Mouse (Mus musculus): ENCODE results near the gene Dpyd. TPM values are rescaled to one million over a fixed set of nuclear protein-coding genes. Genes with fewer than 3 reads are reported as not detected.

Dpyd gene
- polyA plus RNA-seq, 1 experiment from 2014 or later = 4.7 TPM

- no peaks in the 10 kb centered on the region for H3K36me3 ChIP-seq (ENCODE audit: control insufficient read depth, insufficient read depth, low read length)
- H3K9me3 ChIP-seq (ENCODE audit: control insufficient read depth, low read length) = no peaks in the 10 kb centered on the region
- ATAC-seq (ENCODE audit: insufficient read depth, low FRiP score, low TSS enrichment) (peak; percentile 90), DNase-seq (ENCODE audit: low spot score) (peak; percentile 43)
- no peak overlapping the region for H3K9ac ChIP-seq (ENCODE audit: low read length)
- no peak overlapping the region for H3K4me2 ChIP-seq (ENCODE audit: low read depth)
- 32% methylated on average over 5 of the region's 5 CpGs for WGBS
- H3K27me3 ChIP-seq (ENCODE audit: control insufficient read depth, insufficient read depth, low read length) = no peaks in the 10 kb centered on the region
- no peaks in the 10 kb centered on the region for H3K4me1 ChIP-seq (ENCODE audit: control insufficient read depth, insufficient read depth, low read length)
- no peak overlapping the region for H3K27ac ChIP-seq (ENCODE audit: low read depth, low read length)
- H3K4me3 ChIP-seq (ENCODE audit: low read depth, low read length) = no peak overlapping the region
Measured at GRCm38 (mm10) chr3:119095223-119095886, 533.4 kb downstream of the Dpyd start.

- H3K27me3 ChIP-seq (ENCODE audit: control insufficient read depth, insufficient read depth, low read length) = no peaks in the 10 kb centered on the region
- no peaks in the 10 kb centered on the region for H3K36me3 ChIP-seq (ENCODE audit: control insufficient read depth, insufficient read depth, low read length)
- no peak overlapping the region for H3K27ac ChIP-seq (ENCODE audit: low read depth, low read length)
- no peak overlapping the region for H3K4me2 ChIP-seq (ENCODE audit: low read depth)
- ATAC-seq (ENCODE audit: insufficient read depth, low FRiP score, low TSS enrichment) (no peak), DNase-seq (ENCODE audit: low spot score) (no peak)
- no peak overlapping the region for H3K9ac ChIP-seq (ENCODE audit: low read length)
- H3K4me1 ChIP-seq (ENCODE audit: control insufficient read depth, insufficient read depth, low read length) = no peaks in the 10 kb centered on the region
- no peaks in the 10 kb centered on the region for H3K9me3 ChIP-seq (ENCODE audit: control insufficient read depth, low read length)
- H3K4me3 ChIP-seq (ENCODE audit: low read depth, low read length) = no peak overlapping the region
- 68% methylated on average over 2 of the region's 2 CpGs for WGBS
Measured at GRCm38 (mm10) chr3:119126003-119126402, 564.1 kb downstream of the Dpyd start.

- H3K4me1 ChIP-seq (ENCODE audit: control insufficient read depth, insufficient read depth, low read length) = no peaks in the 10 kb centered on the region
- no peaks in the 10 kb centered on the region for H3K9me3 ChIP-seq (ENCODE audit: control insufficient read depth, low read length)
- no peaks in the 10 kb centered on the region for H3K36me3 ChIP-seq (ENCODE audit: control insufficient read depth, insufficient read depth, low read length)
- ATAC-seq (ENCODE audit: insufficient read depth, low FRiP score, low TSS enrichment) (no peak), DNase-seq (ENCODE audit: low spot score) (no peak)
- H3K4me2 ChIP-seq (ENCODE audit: low read depth) = no peak overlapping the region
- H3K4me3 ChIP-seq (ENCODE audit: low read depth, low read length) = no peak overlapping the region
- H3K9ac ChIP-seq (ENCODE audit: low read length) = no peak overlapping the region
- 78% methylated on average over 1 of the region's 1 CpGs for WGBS
- H3K27ac ChIP-seq (ENCODE audit: low read depth, low read length) = no peak overlapping the region
- no peaks in the 10 kb centered on the region for H3K27me3 ChIP-seq (ENCODE audit: control insufficient read depth, insufficient read depth, low read length)
Measured at GRCm38 (mm10) chr3:119128076-119128475, 566.1 kb downstream of the Dpyd start.

- WGBS = 65% methylated on average over 5 of the region's 5 CpGs
- H3K36me3 ChIP-seq (ENCODE audit: control insufficient read depth, insufficient read depth, low read length) = no peaks in the 10 kb centered on the region
- H3K27me3 ChIP-seq (ENCODE audit: control insufficient read depth, insufficient read depth, low read length) = no peaks in the 10 kb centered on the region
- DNase-seq (ENCODE audit: low spot score) (no peak), ATAC-seq (ENCODE audit: insufficient read depth, low FRiP score, low TSS enrichment) (no peak)
- H3K9ac ChIP-seq (ENCODE audit: low read length) = no peak overlapping the region
- H3K4me1 ChIP-seq (ENCODE audit: control insufficient read depth, insufficient read depth, low read length) = no peaks in the 10 kb centered on the region
- no peak overlapping the region for H3K27ac ChIP-seq (ENCODE audit: low read depth, low read length)
- H3K4me3 ChIP-seq (ENCODE audit: low read depth, low read length) = no peak overlapping the region
- H3K4me2 ChIP-seq (ENCODE audit: low read depth) = no peak overlapping the region
- no peaks in the 10 kb centered on the region for H3K9me3 ChIP-seq (ENCODE audit: control insufficient read depth, low read length)
Measured at GRCm38 (mm10) chr3:119143034-119143433, 581.1 kb downstream of the Dpyd start.

GRCm38 (mm10) chr3:119144788-119145187, 582.9 kb downstream of the Dpyd start:
- Histone ChIP-seq H3K4me3 (ENCODE audit: low read depth, low read length) (no peak overlapping the region), H3K9ac (ENCODE audit: low read length) (no peak overlapping the region), H3K4me2 (ENCODE audit: low read depth) (no peak overlapping the region), H3K9me3 (ENCODE audit: control insufficient read depth, low read length) (no peaks in the 10 kb centered on the region), H3K27ac (ENCODE audit: low read depth, low read length) (no peak overlapping the region), H3K36me3 (ENCODE audit: control insufficient read depth, insufficient read depth, low read length) (no peaks in the 10 kb centered on the region), H3K4me1 (ENCODE audit: control insufficient read depth, insufficient read depth, low read length) (no peaks in the 10 kb centered on the region), H3K27me3 (ENCODE audit: control insufficient read depth, insufficient read depth, low read length) (no peaks in the 10 kb centered on the region)
- ATAC-seq (ENCODE audit: insufficient read depth, low FRiP score, low TSS enrichment) = 0 out of 2 replicates have a peak, but pooled peaks have one; percentile 52
- DNase-seq (ENCODE audit: low spot score) = peak; percentile 35
- WGBS = 85% methylated on average over 1 of the region's 1 CpGs

- peak overlapping the region; percentile 68 for H3K27ac ChIP-seq (ENCODE audit: low read depth, low read length)
Measured at GRCm38 (mm10) chr3:119154604-119155444, 592.9 kb downstream of the Dpyd start.

GRCm38 (mm10) chr3:119158670-119159069, 596.7 kb downstream of the Dpyd start:
- no peaks in the 10 kb centered on the region for H3K36me3 ChIP-seq (ENCODE audit: control insufficient read depth, insufficient read depth, low read length)
- no peak for DNase-seq (ENCODE audit: low spot score)
- peaks cover 11% of the 10 kb centered on the region for H3K4me1 ChIP-seq (ENCODE audit: control insufficient read depth, insufficient read depth, low read length)
- ATAC-seq (ENCODE audit: insufficient read depth, low FRiP score, low TSS enrichment) = no peak
- no peak overlapping the region for H3K4me3 ChIP-seq (ENCODE audit: low read depth, low read length)
- H3K9ac ChIP-seq (ENCODE audit: low read length) = no peak overlapping the region
- no peaks in the 10 kb centered on the region for H3K27me3 ChIP-seq (ENCODE audit: control insufficient read depth, insufficient read depth, low read length)
- 82% methylated on average over 4 of the region's 4 CpGs for WGBS
- no peak overlapping the region for H3K27ac ChIP-seq (ENCODE audit: low read depth, low read length)
- H3K9me3 ChIP-seq (ENCODE audit: control insufficient read depth, low read length) = no peaks in the 10 kb centered on the region
- no peak overlapping the region for H3K4me2 ChIP-seq (ENCODE audit: low read depth)

More at GRCm38 (mm10) chr3:119154604-119155444, 592.9 kb downstream of the Dpyd start:
- DNase-seq (ENCODE audit: low spot score) (peak; percentile 70), ATAC-seq (ENCODE audit: insufficient read depth, low FRiP score, low TSS enrichment) (peak; percentile 93)
- 20% methylated on average over 17 of the region's 17 CpGs for WGBS
- H3K36me3 ChIP-seq (ENCODE audit: control insufficient read depth, insufficient read depth, low read length) = no peaks in the 10 kb centered on the region
- H3K27me3 ChIP-seq (ENCODE audit: control insufficient read depth, insufficient read depth, low read length) = no peaks in the 10 kb centered on the region
- H3K9ac ChIP-seq (ENCODE audit: low read length) = peak overlapping the region; percentile 44
- peak overlapping the region; percentile 18 for H3K4me3 ChIP-seq (ENCODE audit: low read depth, low read length)
- peak overlapping the region; percentile 42 for H3K4me2 ChIP-seq (ENCODE audit: low read depth)
- peaks cover 11% of the 10 kb centered on the region for H3K4me1 ChIP-seq (ENCODE audit: control insufficient read depth, insufficient read depth, low read length)
- no peaks in the 10 kb centered on the region for H3K9me3 ChIP-seq (ENCODE audit: control insufficient read depth, low read length)

GRCm38 (mm10) chr3:119165691-119166090, 603.8 kb downstream of the Dpyd start:
- ATAC-seq (ENCODE audit: insufficient read depth, low FRiP score, low TSS enrichment) (no peak), DNase-seq (ENCODE audit: low spot score) (no peak)
- H3K4me1 ChIP-seq (ENCODE audit: control insufficient read depth, insufficient read depth, low read length) = no peaks in the 10 kb centered on the region
- H3K27me3 ChIP-seq (ENCODE audit: control insufficient read depth, insufficient read depth, low read length) = no peaks in the 10 kb centered on the region
- WGBS = 58% methylated on average over 6 of the region's 6 CpGs
- H3K4me3 ChIP-seq (ENCODE audit: low read depth, low read length) = no peak overlapping the region
- no peaks in the 10 kb centered on the region for H3K9me3 ChIP-seq (ENCODE audit: control insufficient read depth, low read length)
- no peak overlapping the region for H3K4me2 ChIP-seq (ENCODE audit: low read depth)
- H3K27ac ChIP-seq (ENCODE audit: low read depth, low read length) = no peak overlapping the region
- no peaks in the 10 kb centered on the region for H3K36me3 ChIP-seq (ENCODE audit: control insufficient read depth, insufficient read depth, low read length)
- no peak overlapping the region for H3K9ac ChIP-seq (ENCODE audit: low read length)

Measured in neural tube, embryonic 11.5 days (tissue).